Mouse (Mus musculus) MEL (cell line): ENCODE data around the gene Zfp830. TPM values are rescaled to one million over a fixed set of nuclear protein-coding genes. Genes with fewer than 3 reads are reported as not detected.

ENCODE experiments used
- DNase-seq: peaks from one replicate; pipeline ENCODE4 v3.0.0; 2011; ENCODE audit warnings: low read depth, low spot score
- H3K27ac ChIP-seq: 2 replicates; pipeline ENCODE4 v1.5.1; 2012; ENCODE audit warnings: low read depth, mild to moderate bottlenecking, control low read depth, low read length, moderate library complexity; ENCODE audit not compliant: control insufficient read depth
- H3K27me3 ChIP-seq, 2 experiments: fragments of 150-350 bp in 1 of 2; sonication (generic) in 1 of 2; 2 replicates each; pipeline ENCODE4 v1.6.1; 2012; ENCODE audit warnings: low read length in 2 of 2, mild to moderate bottlenecking in 2 of 2, improper control_type of control experiment in 1 of 2, moderate library complexity in 1 of 2; ENCODE audit not compliant: insufficient read depth in 2 of 2, control insufficient read depth in 1 of 2
- H3K36me3 ChIP-seq, 2 experiments: 2 replicates each; pipeline ENCODE4 v1.6.1; 2012 to 2014; ENCODE audit warnings: low read length in 2 of 2, improper control_type of control experiment in 1 of 2, inconsistent platforms in 1 of 2, mild to moderate bottlenecking in 1 of 2; ENCODE audit not compliant: insufficient read depth in 2 of 2, control insufficient read depth in 1 of 2
- H3K4me1 ChIP-seq, 2 experiments: fragments of 150-350 bp in 1 of 2; sonication (generic) in 1 of 2; 2 replicates each; pipeline ENCODE4 v1.6.1; 2012; ENCODE audit warnings: low read length in 2 of 2, improper control_type of control experiment in 1 of 2, mild to moderate bottlenecking in 1 of 2; ENCODE audit not compliant: insufficient read depth in 2 of 2, control insufficient read depth in 1 of 2
- H3K4me3 ChIP-seq, 2 experiments: fragments of 150-350 bp in 1 of 2; sonication (generic) in 1 of 2; 2 replicates each; pipeline ENCODE4 v1.5.1; 2012; ENCODE audit warnings: low read depth in 2 of 2, low read length in 2 of 2, mild to moderate bottlenecking in 2 of 2, moderate library complexity in 2 of 2, control low read depth in 1 of 2, improper control_type of control experiment in 1 of 2; ENCODE audit not compliant: control insufficient read depth in 1 of 2, insufficient read depth in 1 of 2
- H3K79me2 ChIP-seq: 2 replicates; pipeline ENCODE4 v1.6.1; 2012; ENCODE audit warnings: mild to moderate bottlenecking, low read length, moderate library complexity; ENCODE audit not compliant: control insufficient read depth, poor library complexity, insufficient read depth
- H3K9ac ChIP-seq: 2 replicates; pipeline ENCODE4 v1.6.1; 2012; ENCODE audit warnings: low read depth, mild to moderate bottlenecking, control low read depth, low read length, moderate library complexity; ENCODE audit not compliant: control insufficient read depth, poor library complexity, severe bottlenecking
- H3K9me3 ChIP-seq: fragments of 150-350 bp; sonication (generic); replicated peaks from 2 replicates; pipeline ENCODE4 v1.6.1; 2012; ENCODE audit warnings: mild to moderate bottlenecking, low read length, improper control_type of control experiment, moderate library complexity; ENCODE audit not compliant: insufficient read depth
- BHLHE40 ChIP-seq: IDR thresholded peaks from 2 replicates; pipeline ENCODE4 v1.6.1; 2012; ENCODE audit warnings: low read depth, mild to moderate bottlenecking, inconsistent platforms, low read length, improper control_type of control experiment, borderline replicate concordance
- CHD1 ChIP-seq: IDR thresholded peaks from 2 replicates; pipeline ENCODE4 v1.6.1; 2012; ENCODE audit warnings: low read depth, mild to moderate bottlenecking, inconsistent platforms, low read length, improper control_type of control experiment
- CHD2 ChIP-seq: IDR thresholded peaks from 2 replicates; pipeline ENCODE4 v1.6.1; 2011; ENCODE audit warnings: low read length, improper control_type of control experiment
- CTCF ChIP-seq, 3 experiments: IDR thresholded peaks in 2 of 3; conservative IDR thresholded peaks in 1 of 3; 2 replicates each; pipeline ENCODE4 v1.5.1; 2011 to 2012; ENCODE audit warnings: low read length in 3 of 3, low read depth in 2 of 3, mild to moderate bottlenecking in 2 of 3, improper control_type of control experiment in 1 of 3, inconsistent platforms in 1 of 3, mixed read lengths in 1 of 3, moderate library complexity in 1 of 3; ENCODE audit not compliant: control insufficient read depth in 1 of 3, insufficient read depth in 1 of 3, poor library complexity in 1 of 3, severe bottlenecking in 1 of 3
- E2F4 ChIP-seq: IDR thresholded peaks from 2 replicates; pipeline ENCODE4 v1.6.1; 2011; ENCODE audit warnings: low read depth, low read length, improper control_type of control experiment, borderline replicate concordance
- ELF1 ChIP-seq: IDR thresholded peaks from 2 replicates; pipeline ENCODE4 v1.6.1; 2014; ENCODE audit warnings: low read depth, mild to moderate bottlenecking, inconsistent platforms, low read length, improper control_type of control experiment, moderate library complexity
- EP300 ChIP-seq, 2 experiments: IDR thresholded peaks; 2 replicates each; pipeline ENCODE4 v1.6.1; 2011; ENCODE audit warnings: improper control_type of control experiment in 2 of 2, low read length in 2 of 2, low read depth in 1 of 2, mild to moderate bottlenecking in 1 of 2
- ETS1 ChIP-seq: IDR thresholded peaks from 2 replicates; pipeline ENCODE4 v1.6.1; 2012; ENCODE audit warnings: low read depth, mild to moderate bottlenecking, inconsistent platforms, low read length, improper control_type of control experiment, moderate library complexity
- GATA1 ChIP-seq: IDR thresholded peaks from 2 replicates; pipeline ENCODE4 v1.6.1; 2011; ENCODE audit warnings: low read depth, low read length, improper control_type of control experiment
- HCFC1 ChIP-seq: IDR thresholded peaks from 2 replicates; pipeline ENCODE4 v1.6.1; 2012; ENCODE audit warnings: low read depth, mild to moderate bottlenecking, inconsistent platforms, low read length, improper control_type of control experiment, moderate library complexity
- JUND ChIP-seq: IDR thresholded peaks from 2 replicates; pipeline ENCODE4 v1.6.1; 2011; ENCODE audit warnings: low read depth, mild to moderate bottlenecking, improper control_type of control experiment, low read length
- KAT2A ChIP-seq: conservative IDR thresholded peaks from 2 replicates; pipeline ENCODE4 v1.6.1; 2012; ENCODE audit warnings: low read depth, low read length, improper control_type of control experiment, inconsistent platforms
- MAFK ChIP-seq: IDR thresholded peaks from 2 replicates; pipeline ENCODE4 v1.6.1; 2011; ENCODE audit warnings: low read depth, mild to moderate bottlenecking, low read length, improper control_type of control experiment, borderline replicate concordance
- MAX ChIP-seq: IDR thresholded peaks from 2 replicates; pipeline ENCODE4 v1.6.1; 2011; ENCODE audit warnings: low read length, improper control_type of control experiment
- MAZ ChIP-seq: IDR thresholded peaks from 2 replicates; pipeline ENCODE4 v1.6.1; 2012; ENCODE audit warnings: low read depth, mild to moderate bottlenecking, inconsistent platforms, low read length, improper control_type of control experiment
- MEF2A ChIP-seq: IDR thresholded peaks from 2 replicates; pipeline ENCODE4 v1.6.1; 2014; ENCODE audit warnings: low read depth, mild to moderate bottlenecking, inconsistent platforms, low read length, improper control_type of control experiment; ENCODE audit not compliant: poor library complexity, insufficient replicate concordance, severe bottlenecking; ENCODE audit errors: extremely low read depth
- MXI1 ChIP-seq: IDR thresholded peaks from 2 replicates; pipeline ENCODE4 v1.6.1; 2011; ENCODE audit warnings: mild to moderate bottlenecking, low read depth, low read length, improper control_type of control experiment
- MYB ChIP-seq: IDR thresholded peaks from 2 replicates; pipeline ENCODE4 v1.6.1; 2011; ENCODE audit warnings: mild to moderate bottlenecking, low read depth, low read length, improper control_type of control experiment
- MYC ChIP-seq: IDR thresholded peaks from 2 replicates; pipeline ENCODE4 v1.6.1; 2011; ENCODE audit warnings: low read depth, mild to moderate bottlenecking, low read length, improper control_type of control experiment, moderate library complexity
- NELFE ChIP-seq: IDR thresholded peaks from 2 replicates; pipeline ENCODE4 v1.6.1; 2011; ENCODE audit warnings: low read depth, low read length, improper control_type of control experiment
- NRF1 ChIP-seq: IDR thresholded peaks from 2 replicates; pipeline ENCODE4 v1.6.1; 2014; ENCODE audit warnings: low read depth, mild to moderate bottlenecking, inconsistent platforms, low read length, improper control_type of control experiment, moderate library complexity; ENCODE audit not compliant: poor library complexity, insufficient read depth, severe bottlenecking
- POLR2A ChIP-seq, 2 experiments: IDR thresholded peaks; 2 replicates each; pipeline ENCODE4 v1.6.1; 2011 to 2012; ENCODE audit warnings: low read length in 2 of 2, mild to moderate bottlenecking in 2 of 2, control low read depth in 1 of 2, improper control_type of control experiment in 1 of 2, low read depth in 1 of 2, moderate library complexity in 1 of 2; ENCODE audit not compliant: control insufficient read depth in 1 of 2, insufficient read depth in 1 of 2, poor library complexity in 1 of 2
- POLR2AphosphoS2 ChIP-seq: IDR thresholded peaks from 2 replicates; pipeline ENCODE4 v1.6.1; 2011; ENCODE audit warnings: low read length, improper control_type of control experiment
- POLR2AphosphoS5 ChIP-seq: IDR thresholded peaks from 2 replicates; pipeline ENCODE4 v1.6.1; 2012; ENCODE audit warnings: low read depth, borderline replicate concordance, mild to moderate bottlenecking, inconsistent platforms, low read length, moderate library complexity, mixed read lengths
- RAD21 ChIP-seq: IDR thresholded peaks from 2 replicates; pipeline ENCODE4 v1.6.1; 2011; ENCODE audit warnings: mild to moderate bottlenecking, low read depth, low read length, improper control_type of control experiment
- RCOR1 ChIP-seq: IDR thresholded peaks from 2 replicates; pipeline ENCODE4 v1.6.1; 2012; ENCODE audit warnings: low read depth, mild to moderate bottlenecking, inconsistent platforms, low read length, improper control_type of control experiment
- SMC3 ChIP-seq: IDR thresholded peaks from 2 replicates; pipeline ENCODE4 v1.6.1; 2011; ENCODE audit warnings: low read depth, low read length, improper control_type of control experiment
- TAL1 ChIP-seq: IDR thresholded peaks from 2 replicates; pipeline ENCODE4 v1.6.1; 2012; ENCODE audit warnings: mild to moderate bottlenecking, inconsistent platforms, low read length, moderate library complexity, mixed read lengths
- TBP ChIP-seq: IDR thresholded peaks from 2 replicates; pipeline ENCODE4 v1.8.0; 2011; ENCODE audit warnings: low read depth, low read length, improper control_type of control experiment
- TCF12 ChIP-seq: IDR thresholded peaks from 2 replicates; pipeline ENCODE4 v1.6.1; 2014; ENCODE audit warnings: low read depth, mild to moderate bottlenecking, inconsistent platforms, low read length, improper control_type of control experiment, moderate library complexity
- UBTF ChIP-seq: IDR thresholded peaks from 2 replicates; pipeline ENCODE4 v1.6.1; 2012; ENCODE audit warnings: low read depth, mild to moderate bottlenecking, inconsistent platforms, low read length, improper control_type of control experiment, moderate library complexity, borderline replicate concordance; ENCODE audit not compliant: insufficient read depth
- USF1 ChIP-seq: IDR thresholded peaks from 2 replicates; pipeline ENCODE4 v1.6.1; 2014; ENCODE audit warnings: low read depth, mild to moderate bottlenecking, inconsistent platforms, low read length, improper control_type of control experiment, moderate library complexity
- USF2 ChIP-seq, 2 experiments: IDR thresholded peaks; 2 replicates each; pipeline ENCODE4 v1.6.1; 2011 to 2012; ENCODE audit warnings: improper control_type of control experiment in 2 of 2, low read length in 2 of 2, borderline replicate concordance in 1 of 2, inconsistent platforms in 1 of 2, low read depth in 1 of 2, mild to moderate bottlenecking in 1 of 2; ENCODE audit not compliant: insufficient read depth in 1 of 2
- ZC3H11A ChIP-seq: IDR thresholded peaks from 2 replicates; pipeline ENCODE4 v1.6.1; 2012; ENCODE audit warnings: low read depth, mild to moderate bottlenecking, inconsistent platforms, low read length, improper control_type of control experiment
- ZKSCAN1 ChIP-seq: IDR thresholded peaks from 2 replicates; pipeline ENCODE4 v1.6.1; 2012; ENCODE audit warnings: low read depth, mild to moderate bottlenecking, inconsistent platforms, low read length, improper control_type of control experiment, moderate library complexity
- ZMIZ1 ChIP-seq: IDR thresholded peaks from 2 replicates; pipeline ENCODE4 v1.6.1; 2012; ENCODE audit warnings: low read depth, mild to moderate bottlenecking, inconsistent platforms, low read length, improper control_type of control experiment, moderate library complexity
- ZNF384 ChIP-seq: IDR thresholded peaks from 2 replicates; pipeline ENCODE4 v1.6.1; 2012; ENCODE audit warnings: low read depth, mild to moderate bottlenecking, inconsistent platforms, low read length, improper control_type of control experiment
- polyA plus RNA-seq, 2 experiments: library from polyadenylated mRNA; stranded (reverse) in 1 of 2; unstranded in 1 of 2; fragments of >175 nt in 1 of 2; fragments of >200 nt in 1 of 2; gene quantifications; 2 replicates each; pipeline versions ENCODE4 v1.2.1 to v1.2.4; 2012; ENCODE audit warnings: low replicate concordance in 2 of 2, low read depth in 1 of 2; ENCODE audit not compliant: insufficient read length in 2 of 2, insufficient read depth in 1 of 2, missing spikeins in 1 of 2
- total RNA-seq: library from RNA; depleted of rRNA; stranded (reverse); fragments of 300-350 nt; gene quantifications from 2 replicates; pipeline ENCODE4 v1.2.3, GENCODE M21; 2012

Zfp830 gene
- total and polyA plus RNA-seq, 3 experiments = 43.4 to 51.4 TPM; not detected in 1

DNA sequence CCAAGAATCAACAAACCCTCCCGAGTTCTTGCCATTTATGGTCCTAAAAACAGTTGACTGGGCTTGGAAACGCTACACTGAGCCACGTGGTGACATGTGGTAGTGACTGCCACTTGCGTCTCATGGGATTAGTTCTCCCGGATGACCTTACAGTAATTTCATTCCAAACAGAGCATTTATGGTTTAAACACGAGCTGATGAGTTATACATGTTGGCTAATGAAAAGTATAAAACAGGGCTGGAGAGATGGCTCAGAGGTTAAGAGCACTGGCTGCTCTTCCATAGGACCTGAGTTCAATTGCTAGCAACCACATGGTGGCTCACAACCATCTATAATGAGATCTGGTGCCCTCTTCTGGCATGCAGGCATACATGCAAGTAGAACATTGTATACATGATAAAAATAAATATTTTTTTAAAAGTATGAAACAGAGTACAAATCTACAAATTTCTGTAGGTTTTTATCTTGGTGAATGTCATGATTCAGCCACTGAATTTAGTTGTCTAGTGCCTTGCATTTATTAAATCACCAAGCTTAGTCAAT, 1.8 kb upstream of the Zfp830 start:
- Histone ChIP-seq H3K79me2 (peaks cover 23% of the 10 kb centered on the region), H3K36me3 (peaks cover 0 to 22% of the 10 kb centered on the region in 2 experiments; a peak in 2 of 4 replicates), H3K4me1 (peaks cover 5 to 15% of the 10 kb centered on the region in 2 experiments), H3K4me3 (no peak overlapping the region; a peak in 1 of 4 replicates), H3K9me3 (no peaks in the 10 kb centered on the region), H3K9ac (peak overlapping the region; percentile 77; the same call in 1 of the 2 replicates), H3K27me3 (no peaks in the 10 kb centered on the region), H3K27ac (no peak overlapping the region)
- DNase-seq = peak; percentile 52
- no peak for TF ChIP-seq POLR2A (IDR thresholded peaks at IDR 0.05; ENCODE audit: control insufficient read depth in 1 of 2, insufficient read depth in 1 of 2, low read depth in 1 of 2, low read length in 2 of 2, poor library complexity in 1 of 2)
- peak; percentile 40 for TF ChIP-seq RAD21
- TF ChIP-seq SMC3 = peak; percentile 58
- TF ChIP-seq ZKSCAN1 = no peak
- TF ChIP-seq MAZ = no peak
- TF ChIP-seq RCOR1 = no peak
- TF ChIP-seq MYC = peak; percentile 96
- no peak for TF ChIP-seq KAT2A
- peak; percentile 36 to 72 (median 46); a peak in 5 of 6 replicates for TF ChIP-seq CTCF (IDR thresholded peaks at IDR 0.05 in 2 of 3, conservative IDR thresholded peaks at IDR 0.05 in 1 of 3; ENCODE audit: control insufficient read depth in 1 of 3, insufficient read depth in 1 of 3, low read depth in 2 of 3, low read length in 3 of 3, poor library complexity in 1 of 3, severe bottlenecking in 1 of 3)
- no peak for TF ChIP-seq E2F4
- no peak for TF ChIP-seq MXI1
- TF ChIP-seq ELF1 = no peak
- no peak for TF ChIP-seq ZC3H11A
- no peak for TF ChIP-seq ETS1
- 0 out of 2 replicates have a peak, but pooled peaks have one; percentile 33 for TF ChIP-seq ZNF384
- TF ChIP-seq TBP = peak; percentile 42; the same call in 1 of the 2 replicates
- TF ChIP-seq USF1 = 0 out of 2 replicates have a peak, but pooled peaks have one; percentile 17
- no peak for TF ChIP-seq TCF12
- TF ChIP-seq UBTF = no peak
- no peak for TF ChIP-seq POLR2AphosphoS2
- TF ChIP-seq MEF2A = no peak
- TF ChIP-seq MAX = no peak
- TF ChIP-seq CHD2 = no peak
- TF ChIP-seq HCFC1 = no peak
- no peak for TF ChIP-seq EP300 (IDR thresholded peaks at IDR 0.05; ENCODE audit: low read depth in 1 of 2, low read length in 2 of 2)
- no peak for TF ChIP-seq MAFK
- TF ChIP-seq USF2 (IDR thresholded peaks at IDR 0.05; ENCODE audit: borderline replicate concordance in 1 of 2, insufficient read depth in 1 of 2, low read depth in 1 of 2, low read length in 2 of 2) = no peak
- TF ChIP-seq TAL1 = no peak
- TF ChIP-seq NRF1 = no peak
- no peak for TF ChIP-seq NELFE
- no peak for TF ChIP-seq POLR2AphosphoS5
- TF ChIP-seq MYB = no peak
- TF ChIP-seq GATA1 = no peak
- TF ChIP-seq BHLHE40 = no peak
- no peak for TF ChIP-seq CHD1
- no peak for TF ChIP-seq JUND
- TF ChIP-seq ZMIZ1 = no peak
